Mouse (Mus musculus): ENCODE measurements at regions not wholly inside any gene's neighbourhood (a gene's known extent, or its start where the extent isn't known, plus 50 kb on each side); places are given as distances from the start of the nearest gene placed in this dataset.
A peak's percentile ranks its signal among the peaks of the same experiment; 100 is the strongest.

DNA sequence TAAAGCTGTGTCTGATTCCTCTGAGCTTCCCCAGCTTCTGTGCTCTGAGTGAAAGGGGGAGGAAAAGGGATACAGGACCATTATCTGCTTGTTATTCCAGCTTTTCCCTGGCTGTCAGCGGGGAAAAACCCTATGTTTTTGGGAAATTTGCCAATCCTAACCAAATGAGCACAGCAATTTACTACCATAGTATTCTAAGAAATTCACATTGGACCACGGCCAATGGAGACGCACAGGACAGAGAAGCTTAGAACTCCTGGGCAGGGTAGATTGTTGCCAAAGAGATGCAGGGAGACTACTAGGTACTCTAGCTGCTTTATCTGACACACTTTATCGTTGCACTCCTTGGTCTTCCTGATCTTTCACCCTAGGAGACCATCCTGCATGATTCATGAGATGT, 303.2 kb downstream of the Olfm3 start:
- no peak for DNase-seq (ENCODE audit: extremely low spot score in 1 of 2, low spot score in 2 of 2)
- intact Hi-C loops (cut with DNase I): no loop called here

DNA sequence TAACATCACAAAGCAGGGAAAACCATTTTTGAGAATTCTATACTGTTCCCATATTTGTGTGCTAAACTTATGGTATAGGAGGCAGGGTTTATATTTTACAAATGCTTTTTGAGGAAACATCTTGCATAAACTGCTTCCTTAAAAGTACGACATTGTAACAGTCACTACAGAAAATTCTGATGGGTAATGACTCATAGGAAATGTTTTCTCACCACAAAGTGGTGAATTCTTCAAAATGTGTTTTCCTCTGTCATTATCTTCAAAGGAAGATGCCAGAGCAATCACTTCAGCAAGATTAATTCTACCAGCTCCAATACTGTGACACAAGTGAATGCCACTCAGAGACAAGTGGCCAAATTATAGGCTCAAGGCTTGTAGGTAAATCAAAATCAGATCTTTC, 308.0 kb downstream of the Olfm3 start:
- no peak for DNase-seq (ENCODE audit: extremely low spot score in 1 of 2, low spot score in 2 of 2)
- intact Hi-C loops (cut with DNase I): no loop called here

DNA sequence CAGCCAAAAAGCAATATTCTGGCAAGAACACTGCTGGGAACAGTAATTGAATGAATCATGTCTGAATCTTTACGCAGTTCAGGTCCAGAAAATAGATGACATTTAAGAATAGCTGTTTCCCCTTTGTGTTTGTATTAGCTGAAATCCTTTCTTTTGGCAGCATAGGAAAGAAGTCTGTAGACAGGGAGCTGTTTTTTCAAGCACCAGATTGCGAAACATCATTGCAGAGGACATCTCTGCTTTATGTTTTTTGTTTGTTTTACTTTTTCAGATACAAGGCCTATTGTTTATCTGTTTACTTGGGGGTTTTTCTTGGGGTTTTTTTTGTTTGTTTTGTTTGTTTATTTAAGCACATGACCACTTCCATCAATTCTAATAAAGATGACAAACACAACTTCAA, 309.6 kb downstream of the Olfm3 start:
- intact Hi-C loops (cut with DNase I): no loop called here
- no peak for DNase-seq (ENCODE audit: extremely low spot score in 1 of 2, low spot score in 2 of 2)

DNA sequence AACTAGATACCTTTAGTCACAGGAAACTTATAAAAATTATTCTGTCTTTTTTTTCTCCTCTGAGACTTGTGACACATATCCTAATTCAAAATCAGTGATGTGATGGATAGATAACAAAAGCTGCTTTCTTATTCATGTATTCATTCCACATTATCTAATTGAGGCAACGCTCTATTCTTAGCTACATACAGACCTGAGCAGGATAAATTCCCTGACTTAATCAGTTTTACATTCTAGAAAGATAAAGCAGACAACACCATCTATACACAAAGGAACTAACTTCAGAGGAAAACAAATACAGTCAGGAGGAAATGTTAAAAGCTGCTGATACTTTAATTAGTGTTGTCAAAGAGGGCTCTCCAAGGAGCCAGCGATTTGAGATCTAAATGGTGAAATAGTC, 336.6 kb downstream of the Olfm3 start:
- intact Hi-C loops (cut with DNase I): no loop called here
- no peak for DNase-seq (ENCODE audit: extremely low spot score in 1 of 2, low spot score in 2 of 2)

DNA sequence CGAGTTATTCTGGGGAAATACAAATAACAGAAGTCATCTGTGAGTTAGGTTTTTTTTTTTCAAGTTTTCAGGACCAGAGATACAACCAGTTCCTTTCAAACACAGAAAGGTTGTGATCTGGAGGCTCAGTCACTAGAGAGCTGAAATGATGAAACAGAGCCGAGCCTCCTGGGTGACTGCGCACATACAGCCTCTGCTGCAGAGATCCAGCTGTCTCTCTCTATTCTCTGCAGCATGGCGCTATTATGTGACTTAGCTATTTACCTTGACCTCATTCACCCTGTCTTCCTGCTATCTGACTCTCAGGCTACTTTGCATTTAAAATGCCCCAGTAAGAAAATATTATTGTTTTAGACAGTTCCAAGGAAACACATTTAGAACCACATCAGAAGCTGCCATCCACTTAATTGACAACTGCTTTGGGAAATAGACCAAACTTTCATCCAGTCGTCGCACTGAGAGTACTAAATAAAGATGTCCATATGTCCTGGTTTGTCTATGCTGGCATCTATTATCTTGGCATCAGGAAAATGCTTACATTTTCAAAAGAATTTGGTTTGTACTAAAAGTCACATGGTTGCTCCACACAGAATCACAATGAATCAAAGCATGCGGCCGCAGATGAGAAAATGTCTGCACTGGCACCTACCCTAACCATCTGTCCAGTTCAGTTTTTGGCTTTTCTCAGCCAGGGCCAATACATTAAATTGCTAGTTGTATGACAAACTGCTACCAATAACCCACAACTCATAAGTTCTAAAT, 348.9 kb downstream of the Olfm3 start:
- peak in 1 of 2 experiments; percentile 9 for DNase-seq (ENCODE audit: extremely low spot score in 1 of 2, low spot score in 2 of 2)
- intact Hi-C loops (cut with DNase I): no loop called here

DNA sequence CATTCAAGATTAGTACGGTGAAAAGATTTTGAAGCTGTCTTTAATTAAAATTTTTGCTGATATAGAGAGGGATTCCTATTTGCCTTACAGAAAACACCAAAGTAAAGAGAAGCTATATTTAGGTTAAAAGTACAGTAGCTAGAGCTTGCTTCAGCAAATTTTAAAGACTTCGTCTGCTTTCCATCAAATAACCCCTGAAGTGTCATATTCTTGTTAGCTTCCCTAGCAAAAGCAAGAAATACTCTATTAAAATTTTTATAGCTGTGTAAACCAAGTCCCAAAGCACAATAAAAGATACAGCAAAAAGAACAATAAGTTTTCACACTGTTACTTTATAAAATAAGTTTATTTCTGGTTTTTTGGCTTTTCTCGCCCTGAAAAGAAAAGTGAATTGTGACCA, 372.3 kb downstream of the Olfm3 start:
- DNase-seq (ENCODE audit: extremely low spot score in 1 of 2, low spot score in 2 of 2): no peak
- intact Hi-C loops (cut with DNase I): no loop called here

DNA sequence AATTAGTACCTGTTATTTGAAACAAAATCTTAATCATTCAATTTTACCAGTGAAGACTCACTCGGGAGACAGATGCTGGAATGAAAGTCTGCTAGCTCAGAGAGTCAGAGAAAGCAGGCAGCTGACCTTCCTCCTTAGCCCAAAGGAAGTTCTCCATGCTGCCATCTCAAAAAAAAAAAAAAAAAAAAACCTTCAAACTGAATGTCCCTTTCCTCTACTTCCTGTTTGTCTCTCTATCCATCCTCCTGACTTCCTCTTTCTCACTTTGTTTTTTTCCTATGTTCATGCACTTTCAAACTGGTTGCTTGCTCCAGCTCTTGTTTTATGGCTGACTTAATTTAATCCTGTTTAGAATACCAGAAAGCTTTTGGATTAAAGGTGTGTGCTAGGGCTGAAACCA, 377.4 kb downstream of the Olfm3 start:
- intact Hi-C loops (cut with DNase I): no loop called here
- no peak for DNase-seq (ENCODE audit: extremely low spot score in 1 of 2, low spot score in 2 of 2)

DNA sequence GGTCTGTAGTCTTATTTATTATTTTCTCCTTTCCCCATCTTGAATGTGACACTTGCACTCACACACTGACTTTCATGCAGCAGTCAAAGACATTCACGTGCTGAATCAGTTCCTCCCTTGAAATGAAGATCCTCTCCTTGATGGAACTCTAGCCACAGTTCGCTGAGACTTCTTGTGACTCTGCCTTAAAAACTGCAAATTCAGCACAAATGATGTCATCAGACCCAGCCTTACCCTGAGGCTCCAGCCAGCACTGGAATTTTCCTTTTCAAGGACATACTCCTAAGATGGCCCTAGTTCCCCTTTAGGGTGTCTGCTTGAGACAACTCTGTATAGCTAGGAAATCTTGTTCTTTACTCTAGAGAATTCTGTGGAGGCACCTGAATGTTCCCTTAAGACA, 380.6 kb downstream of the Olfm3 start:
- no peak for DNase-seq (ENCODE audit: extremely low spot score in 1 of 2, low spot score in 2 of 2)
- intact Hi-C loops (cut with DNase I): no loop called here

All from left cerebral cortex, postnatal 10 days (tissue).